Comparison of ENCODE assay signal across 8 mouse cellular contexts in the genomic region with DNA sequence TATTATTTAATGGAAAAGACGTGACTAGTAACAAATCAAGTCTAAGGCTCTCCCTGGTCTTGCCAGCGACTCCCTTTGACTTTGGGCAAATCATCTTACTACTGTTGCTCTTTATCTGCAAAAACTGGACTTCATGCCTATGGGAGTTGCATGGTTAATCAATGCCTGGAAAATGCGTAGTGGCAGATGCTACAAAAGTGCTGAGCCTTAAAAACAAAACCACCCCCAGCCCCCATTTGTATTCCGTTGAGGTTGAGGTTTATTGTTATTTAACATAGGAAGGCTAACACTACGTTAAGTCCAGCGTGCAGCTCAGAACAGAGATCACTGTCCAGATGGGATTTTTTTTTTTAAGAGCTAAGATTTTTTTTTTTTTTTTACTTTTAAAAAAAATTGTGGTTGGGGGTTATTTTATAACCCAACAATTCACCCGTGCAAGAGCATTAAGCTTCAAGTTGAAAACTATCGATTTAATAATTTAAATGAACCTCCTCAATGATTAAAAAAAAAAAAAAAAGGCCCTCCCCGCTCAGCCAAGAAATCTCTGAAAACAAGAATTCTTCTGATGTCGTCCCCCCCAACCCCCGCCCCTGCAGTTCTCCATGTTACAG.
DNase-seq lines count a peak whose midpoint lies in the region; ATAC-seq and TF ChIP-seq lines count a peak whose summit lies in the region.

No protein-coding gene starts in this region.

- H3K9ac ChIP-seq in liver, adult 2 months (ENCODE audit: low read depth, low read length) = peak overlapping the region; percentile 91; the same call in 1 of the 2 replicates
- H3K9ac ChIP-seq in embryonic facial prominence, embryonic 11.5 days (replicated peaks; ENCODE audit: low read length) = peak overlapping the region; percentile 92
- peak overlapping the region; percentile 82 for H3K9ac ChIP-seq in neural tube, embryonic 15.5 days (replicated peaks)

- H3K27ac ChIP-seq in liver, adult 2 months (replicated peaks; ENCODE audit: insufficient read depth, low read depth, low read length) = peak overlapping the region; percentile 82
- peak overlapping the region; percentile 99 for H3K27ac ChIP-seq in embryonic facial prominence, embryonic 11.5 days (replicated peaks; ENCODE audit: low read depth, low read length)
- peak overlapping the region; percentile 98 for H3K27ac ChIP-seq in limb, embryonic 10.5 days
- peak overlapping the region; percentile 100 for H3K27ac ChIP-seq in neural tube, embryonic 15.5 days (replicated peaks)

- TF ChIP-seq POLR2A in liver, adult 2 months (IDR thresholded peaks at IDR 0.05; ENCODE audit: extremely low read depth, insufficient read depth, low read length) = no peak

- no peaks in the 10 kb centered on the region for H3K27me3 ChIP-seq in liver, adult 2 months (ENCODE audit: control insufficient read depth, insufficient read depth, low read length)
- no peaks in the 10 kb centered on the region for H3K27me3 ChIP-seq in embryonic facial prominence, embryonic 11.5 days (ENCODE audit: control insufficient read depth, insufficient read depth, low read length)
- no peaks in the 10 kb centered on the region for H3K27me3 ChIP-seq in limb, embryonic 10.5 days (ENCODE audit: low read depth, poor library complexity, severe bottlenecking)
- H3K27me3 ChIP-seq in neural tube, embryonic 15.5 days (replicated peaks) = no peaks in the 10 kb centered on the region

- H3K9me3 ChIP-seq in embryonic facial prominence, embryonic 11.5 days (replicated peaks; ENCODE audit: control insufficient read depth, low read length) = no peaks in the 10 kb centered on the region
- H3K9me3 ChIP-seq in limb, embryonic 10.5 days (replicated peaks) = no peaks in the 10 kb centered on the region
- no peaks in the 10 kb centered on the region for H3K9me3 ChIP-seq in neural tube, embryonic 15.5 days (replicated peaks)

- WGBS in liver, adult 2 months = 12% methylated on average over 11 of the region's 11 CpGs
- 3% methylated on average over 11 of the region's 11 CpGs for WGBS in embryonic facial prominence, embryonic 11.5 days
- WGBS in limb, embryonic 10.5 days = 5% methylated on average over 11 of the region's 11 CpGs
- 2% methylated on average over 11 of the region's 11 CpGs for WGBS in neural tube, embryonic 15.5 days

- H3K4me3 ChIP-seq in liver, adult 2 months (ENCODE audit: insufficient read depth, low read depth, low read length) = peak overlapping the region; percentile 80
- peak overlapping the region; percentile 86 for H3K4me3 ChIP-seq in embryonic facial prominence, embryonic 11.5 days (ENCODE audit: low read depth, low read length)
- peak overlapping the region; percentile 76 for H3K4me3 ChIP-seq in limb, embryonic 10.5 days
- peak overlapping the region; percentile 84 for H3K4me3 ChIP-seq in neural tube, embryonic 15.5 days (replicated peaks)

- no peaks in the 10 kb centered on the region for H3K36me3 ChIP-seq in liver, adult 2 months (ENCODE audit: control insufficient read depth, insufficient read depth, low read length)
- H3K36me3 ChIP-seq in embryonic facial prominence, embryonic 11.5 days (replicated peaks; ENCODE audit: control insufficient read depth, insufficient read depth, low read depth, low read length) = no peaks in the 10 kb centered on the region
- H3K36me3 ChIP-seq in limb, embryonic 10.5 days = no peaks in the 10 kb centered on the region
- H3K36me3 ChIP-seq in neural tube, embryonic 15.5 days = no peaks in the 10 kb centered on the region

- H3K4me1 ChIP-seq in liver, adult 2 months (ENCODE audit: control insufficient read depth, insufficient read depth, low read length) = peaks cover 5% of the 10 kb centered on the region; the same call in 1 of the 2 replicates
- H3K4me1 ChIP-seq in embryonic facial prominence, embryonic 11.5 days (ENCODE audit: control insufficient read depth, insufficient read depth, low read length) = no peaks in the 10 kb centered on the region
- peaks cover 26% of the 10 kb centered on the region for H3K4me1 ChIP-seq in limb, embryonic 10.5 days
- H3K4me1 ChIP-seq in neural tube, embryonic 15.5 days = peaks cover 26% of the 10 kb centered on the region

- no peak for DNase-seq in liver, adult 2 months (ENCODE audit: extremely low read depth, low read depth, low spot score)
- no peak for DNase-seq in liver
- peak; percentile 28 for DNase-seq in embryonic facial prominence, embryonic 11.5 days (ENCODE audit: low spot score)
- DNase-seq in limb, embryonic 10.5 days (ENCODE audit: low spot score) = no peak
- no peak for DNase-seq in right cerebral cortex, adult 2 months (ENCODE audit: low spot score in 2 of 2)
- no peak for DNase-seq in ovary, postnatal 14 days (ENCODE audit: low spot score)
- no peak for DNase-seq in left cerebral cortex, adult 8-10 months (ENCODE audit: low spot score in 2 of 2)

- peak overlapping the region; percentile 85 for H3K4me2 ChIP-seq in embryonic facial prominence, embryonic 11.5 days (ENCODE audit: low read depth, low read length)
- H3K4me2 ChIP-seq in neural tube, embryonic 15.5 days = peak overlapping the region; percentile 91

- peaks cover 3% of the 10 kb centered on the region; the same call in 1 of the 2 replicates for H3K79me2 ChIP-seq in liver, adult 2 months (ENCODE audit: control insufficient read depth, insufficient read depth, low read length)

- TF ChIP-seq CTCF in liver, adult 2 months (IDR thresholded peaks at IDR 0.05; ENCODE audit: low read depth, low read length) = no peak

- no peak for ATAC-seq in embryonic facial prominence, embryonic 11.5 days (replicated peaks; ENCODE audit: insufficient number of reproducible peaks, low FRiP score, low TSS enrichment, low read depth)
- no peak for ATAC-seq in neural tube, embryonic 15.5 days (ENCODE audit: low FRiP score)
